Mouse (Mus musculus) cerebellum, postnatal 25 days (tissue): ENCODE results near the gene Trib2.

Experiments used
- DNase-seq, 2 experiments: peaks; one replicate each; pipeline ENCODE4 v3.0.0; 2021; ENCODE audit warnings: mixed read lengths in 2 of 2

Gene Trib2

DNA sequence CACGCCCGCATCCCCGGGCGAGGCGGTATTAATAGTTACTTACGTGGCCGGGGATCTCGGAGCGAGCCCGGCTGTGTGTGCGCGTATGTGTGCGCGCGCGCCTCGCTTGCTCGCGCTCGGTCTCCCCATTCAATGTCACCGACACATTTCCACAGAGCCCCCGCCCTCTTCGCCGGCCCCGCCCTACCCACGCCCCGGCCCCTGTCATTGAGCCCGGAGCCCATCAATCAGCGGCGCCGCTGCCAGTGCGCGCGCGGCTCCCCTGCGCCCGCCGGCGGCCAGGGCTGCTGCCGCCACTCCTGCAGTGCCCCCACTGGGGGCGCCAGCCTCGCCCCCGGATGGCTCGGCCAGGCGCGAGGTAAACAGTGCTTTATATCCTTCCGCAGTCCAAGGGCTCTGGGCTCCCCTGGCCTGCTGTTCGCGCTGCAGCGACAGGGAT is at the start of gene Trib2:
Gene Trib2 (minus strand): TSS at position 183 of the 439 bp plus-strand sequence.
- peak; percentile 68 to 83 for DNase-seq

DNA sequence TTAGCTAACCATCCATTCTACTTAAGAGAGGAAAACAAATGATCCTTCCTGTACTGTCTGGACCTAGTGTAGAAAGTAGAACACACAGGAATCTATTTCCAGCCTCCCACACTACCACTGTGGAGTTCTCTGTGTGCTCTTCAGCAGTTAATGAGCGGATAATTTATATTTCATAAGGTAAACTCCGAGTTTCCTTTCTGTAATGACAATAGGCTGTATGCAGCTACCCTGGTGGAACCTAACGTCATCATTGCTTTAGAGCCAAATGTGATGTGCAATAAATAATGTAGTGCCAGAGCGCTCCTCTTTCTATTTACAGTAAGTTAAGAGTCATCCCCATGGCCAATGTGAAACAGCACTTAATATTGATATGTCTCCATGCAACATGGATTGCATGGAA is 41.3 kb upstream of the Trib2 start:
- DNase-seq: no peak

GRCm38 (mm10) chr12:15855891-15856290 is 39.2 kb upstream of the Trib2 start:
- no peak for DNase-seq

GRCm38 (mm10) chr12:15852781-15853180 is 36.1 kb upstream of the Trib2 start:
- DNase-seq: no peak

DNA sequence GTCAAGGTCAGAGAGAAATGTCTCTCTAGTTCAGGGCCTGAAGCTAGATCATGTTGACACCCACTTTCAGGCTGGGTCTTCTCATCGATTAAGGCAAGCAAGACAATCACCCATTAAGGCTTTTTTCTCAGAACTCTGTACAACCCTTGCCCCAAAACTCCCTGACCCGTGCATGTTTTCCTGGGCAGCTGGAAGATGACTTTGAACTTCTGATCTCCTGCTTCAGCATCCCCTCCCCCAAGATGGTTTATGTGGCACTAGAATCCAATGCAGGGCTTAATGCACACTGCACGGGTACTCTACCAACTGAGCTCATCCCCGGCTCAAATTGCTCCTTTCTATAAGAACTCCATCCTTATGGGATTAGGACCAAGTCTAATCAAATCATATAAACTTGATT is 35.3 kb upstream of the Trib2 start:
- no peak for DNase-seq

DNA sequence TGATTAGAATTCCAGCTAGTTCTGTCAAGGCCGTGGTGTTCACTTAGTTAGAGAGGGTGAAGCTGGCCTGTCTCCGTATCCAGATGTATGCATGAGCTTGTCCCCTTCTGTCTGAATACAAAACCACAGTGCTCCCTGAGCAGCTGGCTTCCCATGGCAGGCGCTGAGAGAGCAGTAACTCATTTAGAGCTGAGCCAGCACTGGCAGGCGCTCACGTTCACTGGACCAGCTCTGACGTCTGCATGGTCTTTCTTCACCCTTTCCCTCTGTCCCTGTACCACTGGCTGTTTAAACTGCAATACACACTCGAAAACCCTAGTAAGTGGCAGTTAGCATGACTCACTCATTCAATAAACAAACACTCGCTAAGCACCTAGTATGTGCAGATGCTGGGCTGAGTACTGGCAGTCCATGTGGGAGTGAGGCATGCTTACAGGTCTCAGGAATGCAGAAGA is 33.7 kb upstream of the Trib2 start:
- DNase-seq: peak; percentile 15 to 23

GRCm38 (mm10) chr12:15849861-15850294 is 33.2 kb upstream of the Trib2 start:
- peak; percentile 79 to 83 for DNase-seq

GRCm38 (mm10) chr12:15848391-15848790 is 31.7 kb upstream of the Trib2 start:
- DNase-seq: peak in 1 of 2 experiments; percentile 5

DNA sequence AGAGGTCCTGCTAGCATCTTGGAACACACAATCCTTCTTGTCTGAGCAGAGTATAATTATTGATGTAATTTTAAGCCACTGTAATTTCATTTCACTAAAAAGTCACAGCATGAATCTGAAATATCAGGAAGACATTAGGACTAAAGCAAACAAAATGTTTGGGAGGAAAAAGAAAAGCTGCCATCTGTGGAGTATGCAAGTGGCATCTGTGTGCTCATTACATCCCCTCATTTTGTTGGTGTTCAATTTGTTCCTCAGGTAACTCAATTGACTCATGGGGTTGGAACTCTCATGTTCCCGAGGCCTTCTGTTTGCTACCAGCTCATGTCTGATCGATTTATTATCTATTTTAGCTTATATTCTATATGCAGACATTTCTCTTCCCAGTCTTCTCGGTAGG is 28.0 kb upstream of the Trib2 start:
- DNase-seq: no peak

- no peak for DNase-seq
These were observed 24.3 kb upstream of the Trib2 start for GRCm38 (mm10) chr12:15840864-15841557.

DNA sequence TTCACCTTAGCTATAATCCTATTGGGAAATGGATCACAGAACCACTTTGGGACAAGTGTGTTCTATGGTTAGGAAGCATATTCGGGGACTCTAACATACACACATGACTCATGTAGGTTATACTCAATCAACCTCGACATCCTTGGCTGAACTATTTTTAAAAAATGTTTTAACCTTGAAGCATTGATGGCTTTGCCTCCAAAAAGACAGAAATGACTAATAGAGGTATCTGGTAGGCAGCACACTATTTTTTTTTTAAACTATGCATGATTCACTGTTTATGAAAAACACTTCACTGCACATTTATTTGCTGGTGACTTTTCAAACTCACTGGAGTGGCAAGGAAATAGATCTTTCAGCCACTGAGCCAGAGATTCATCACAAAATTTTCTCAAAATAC is 21.5 kb upstream of the Trib2 start:
- no peak for DNase-seq

- DNase-seq: no peak
These were observed 20.8 kb upstream of the Trib2 start for GRCm38 (mm10) chr12:15837566-15837965.

GRCm38 (mm10) chr12:15832674-15833052 is 15.9 kb upstream of the Trib2 start:
- no peak for DNase-seq

GRCm38 (mm10) chr12:15831941-15832673 is 15.4 kb upstream of the Trib2 start:
- no peak for DNase-seq

DNA sequence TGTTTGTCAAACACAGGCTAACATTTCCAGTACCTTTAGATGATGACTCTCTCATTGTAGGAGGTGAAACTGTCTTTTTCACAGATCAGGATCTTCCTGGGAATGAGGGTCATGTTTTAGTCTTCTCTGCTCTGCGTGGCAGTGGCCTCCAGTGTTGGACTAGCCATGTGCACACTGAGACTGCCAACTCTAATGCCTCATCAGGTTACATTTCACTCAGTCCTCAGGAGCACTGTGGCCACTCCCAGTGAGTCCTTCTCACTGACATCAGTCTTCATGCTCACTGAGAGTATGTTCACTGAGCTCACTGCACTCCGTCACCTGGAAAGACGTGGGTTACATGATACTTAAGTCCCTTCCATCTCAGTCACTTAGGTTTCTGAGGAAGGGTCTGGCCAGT is 14.0 kb upstream of the Trib2 start:
- DNase-seq: no peak

DNA sequence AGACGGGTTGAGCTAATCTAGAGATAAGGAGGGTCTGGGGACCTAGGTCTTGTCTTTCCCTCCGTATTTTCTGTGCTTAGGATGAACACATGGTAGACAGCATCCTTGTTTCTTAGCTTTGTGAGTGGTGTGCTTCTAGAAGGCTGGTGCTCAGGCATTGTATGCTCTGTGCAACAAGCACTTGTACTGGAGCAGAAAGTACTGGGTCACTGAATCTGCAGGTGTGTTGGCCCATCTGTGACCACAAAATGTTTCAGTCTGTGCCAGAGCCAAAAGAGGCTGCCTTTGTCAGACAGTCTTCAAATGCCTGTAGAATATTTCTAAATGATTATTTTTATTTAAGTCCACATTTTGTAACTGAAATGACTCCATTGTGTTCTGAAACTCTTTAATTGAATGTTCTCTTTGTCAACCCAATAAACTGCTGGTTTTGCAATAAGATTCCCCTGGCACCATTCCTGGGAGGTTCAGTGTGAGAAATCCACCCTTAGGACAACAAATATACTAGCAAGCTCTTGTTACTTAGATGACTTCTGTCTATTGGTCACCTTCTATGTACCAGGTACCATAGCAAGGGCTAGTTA is 12.2 kb upstream of the Trib2 start:
- no peak for DNase-seq

DNA sequence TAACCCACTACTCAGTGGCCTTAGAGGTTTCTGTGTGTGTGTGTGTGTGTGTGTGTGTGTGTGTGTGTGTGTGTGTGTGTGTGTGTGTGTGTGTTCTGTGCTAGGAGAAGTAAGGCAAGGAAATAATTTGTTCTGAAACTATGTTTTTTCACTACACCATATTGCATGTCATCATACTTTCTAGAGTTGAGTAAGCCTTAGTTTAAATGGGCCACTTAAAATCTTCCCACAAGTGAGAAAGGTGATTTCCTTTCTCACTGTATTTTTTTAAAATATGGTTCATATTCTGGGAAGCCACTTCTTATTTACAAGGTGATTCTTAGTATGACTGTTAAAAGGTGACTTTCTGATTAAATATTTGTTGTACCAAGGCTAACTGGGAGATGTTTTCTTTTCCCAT is 4.3 kb upstream of the Trib2 start:
- no peak for DNase-seq

- DNase-seq: peak in 1 of 2 experiments; percentile 14
These were observed 643 bp upstream of the Trib2 start for GRCm38 (mm10) chr12:15817365-15817764.

DNA sequence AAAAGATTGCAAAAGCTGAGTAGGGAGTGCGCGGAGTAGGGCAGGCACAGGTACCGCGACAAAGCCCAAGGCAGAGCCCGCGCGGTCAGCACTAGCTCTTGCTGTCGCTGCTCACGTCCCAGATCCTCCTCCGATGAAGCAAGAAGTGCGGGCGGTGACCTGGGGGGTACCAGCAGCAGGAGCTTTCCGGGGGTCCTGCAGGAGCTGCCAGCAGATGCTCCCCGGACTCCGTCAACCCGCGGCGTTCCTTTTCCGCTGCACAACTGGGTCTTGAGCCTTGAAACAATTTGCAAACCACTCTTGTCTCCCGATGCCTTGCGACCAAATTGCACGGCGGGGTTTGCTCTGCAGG is 492 bp downstream of the Trib2 start:
- peak; percentile 45 to 50 for DNase-seq

GRCm38 (mm10) chr12:15815576-15816253 is 1.0 kb downstream of the Trib2 start:
- DNase-seq: peak; percentile 44 to 52

GRCm38 (mm10) chr12:15815170-15815575 is 1.5 kb downstream of the Trib2 start:
- DNase-seq: peak in 1 of 2 experiments; percentile 28

GRCm38 (mm10) chr12:15814249-15815081 is 2.3 kb downstream of the Trib2 start:
- DNase-seq: peak; percentile 26 to 42
